Mouse (Mus musculus): ENCODE data around the gene Gm49394.
A peak's percentile ranks its signal among the peaks of the same experiment; 100 is the strongest.

Gm49394 gene

GRCm38 (mm10) chr7:142669751-142670625, at the start of gene Gm49394:
TSS of gene Gm49394 (minus strand) at chr7:142669942.
- no peak for DNase-seq (ENCODE audit: low spot score in 2 of 2)

- DNase-seq (ENCODE audit: low spot score in 2 of 2): peak in 1 of 2 experiments; percentile 46
Observed at GRCm38 (mm10) chr7:142714783-142715498, 45.2 kb upstream of the Gm49394 start.

- DNase-seq (ENCODE audit: low spot score in 2 of 2): no peak
Observed at GRCm38 (mm10) chr7:142706873-142707272, 37.1 kb upstream of the Gm49394 start.

GRCm38 (mm10) chr7:142699334-142699860, 29.7 kb upstream of the Gm49394 start:
- no peak for DNase-seq (ENCODE audit: low spot score in 2 of 2)

- DNase-seq (ENCODE audit: low spot score in 2 of 2): no peak
Observed at GRCm38 (mm10) chr7:142678611-142679010, 8.9 kb upstream of the Gm49394 start.

GRCm38 (mm10) chr7:142675644-142676043, 5.9 kb upstream of the Gm49394 start:
- DNase-seq (ENCODE audit: low spot score in 2 of 2): peak in 1 of 2 experiments; percentile 73

- no peak for DNase-seq (ENCODE audit: low spot score in 2 of 2)
Observed at GRCm38 (mm10) chr7:142675141-142675540, 5.4 kb upstream of the Gm49394 start.

GRCm38 (mm10) chr7:142672120-142672519, 2.4 kb upstream of the Gm49394 start:
- peak; percentile 11 to 77 for DNase-seq (ENCODE audit: low spot score in 2 of 2)

- no peak for DNase-seq (ENCODE audit: low spot score in 2 of 2)
Observed at GRCm38 (mm10) chr7:142671067-142671466, 1.3 kb upstream of the Gm49394 start.

GRCm38 (mm10) chr7:142668328-142668727, 1.4 kb downstream of the Gm49394 start:
- no peak for DNase-seq (ENCODE audit: low spot score in 2 of 2)

- DNase-seq (ENCODE audit: low spot score in 2 of 2): no peak
Observed at GRCm38 (mm10) chr7:142667521-142667920, 2.2 kb downstream of the Gm49394 start.

GRCm38 (mm10) chr7:142666659-142667058, 3.1 kb downstream of the Gm49394 start, which contains the start of gene Igf2:
TSS of gene Igf2 (minus strand) at chr7:142666816.
- DNase-seq (ENCODE audit: low spot score in 2 of 2): no peak

GRCm38 (mm10) chr7:142666109-142666508, 3.6 kb downstream of the Gm49394 start:
- no peak for DNase-seq (ENCODE audit: low spot score in 2 of 2)

- no peak for DNase-seq (ENCODE audit: low spot score in 2 of 2)
Observed at GRCm38 (mm10) chr7:142665364-142665763, 4.4 kb downstream of the Gm49394 start.

GRCm38 (mm10) chr7:142664465-142665029, 5.2 kb downstream of the Gm49394 start:
- no peak for DNase-seq (ENCODE audit: low spot score in 2 of 2)

GRCm38 (mm10) chr7:142663931-142664421, 5.8 kb downstream of the Gm49394 start:
- no peak for DNase-seq (ENCODE audit: low spot score in 2 of 2)

GRCm38 (mm10) chr7:142663151-142663550, 6.6 kb downstream of the Gm49394 start:
- DNase-seq (ENCODE audit: low spot score in 2 of 2): no peak

GRCm38 (mm10) chr7:142661811-142662210, 7.9 kb downstream of the Gm49394 start:
- no peak for DNase-seq (ENCODE audit: low spot score in 2 of 2)

- no peak for DNase-seq (ENCODE audit: low spot score in 2 of 2)
Observed at GRCm38 (mm10) chr7:142661046-142661445, 8.7 kb downstream of the Gm49394 start.

GRCm38 (mm10) chr7:142660651-142660945, 9.1 kb downstream of the Gm49394 start:
- DNase-seq (ENCODE audit: low spot score in 2 of 2): no peak

- no peak for DNase-seq (ENCODE audit: low spot score in 2 of 2)
Observed at GRCm38 (mm10) chr7:142659767-142660650, 9.7 kb downstream of the Gm49394 start.

All from left cerebral cortex, adult 9 months (tissue).